Mouse (Mus musculus) lung, adult 18-20 months (tissue): ENCODE results near the gene 2510009E07Rik.
"Not testable (repeated sequence)": the region's sequence is repeated elsewhere in the genome, so short reads cannot be mapped to it uniquely, and the experiment has no call there.

Experiments used
- DNase-seq, 2 experiments: peaks; one replicate each; pipeline ENCODE4 v3.0.0; 2022; ENCODE audit warnings: mixed read lengths in 2 of 2

Gene 2510009E07Rik

DNA sequence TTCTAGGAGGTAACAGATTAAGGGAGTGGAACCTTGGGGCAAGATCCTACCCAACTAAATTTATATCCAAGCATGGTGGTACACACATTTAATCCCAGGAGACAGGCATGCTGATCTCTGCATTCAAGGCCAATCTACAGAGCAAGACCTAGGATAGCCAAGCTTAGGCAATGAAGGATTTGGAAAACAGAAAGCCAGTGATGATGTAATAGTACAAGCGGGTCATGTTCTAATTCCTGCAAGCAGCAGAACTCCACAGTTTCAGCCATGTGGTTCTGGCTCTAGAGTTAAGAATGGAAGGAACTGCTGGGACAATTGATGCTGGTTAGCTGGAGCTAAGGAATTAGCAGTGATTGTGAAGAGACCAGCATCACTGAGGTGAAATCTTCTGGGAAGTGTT is 20.8 kb downstream of the 2510009E07Rik start:
- DNase-seq, result not testable (repeated sequence)

DNA sequence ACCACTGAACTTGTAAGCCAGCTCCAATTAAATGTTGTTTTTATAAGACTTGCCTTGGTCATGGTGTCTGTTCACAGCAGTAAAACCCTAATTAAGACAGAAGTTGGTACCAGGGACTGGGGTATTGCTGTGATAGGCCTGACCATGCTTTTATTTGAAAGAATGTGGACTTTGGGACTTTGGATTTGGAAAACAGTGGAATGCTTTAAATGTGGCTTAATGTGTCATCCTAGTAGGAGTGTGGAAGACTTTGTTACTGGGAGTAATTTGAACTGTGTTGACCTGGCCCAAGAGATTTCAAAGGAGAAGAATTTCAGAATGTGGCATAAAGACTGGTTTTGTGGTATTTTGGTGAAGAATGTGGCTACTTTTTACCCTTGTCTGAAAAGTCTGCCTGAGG is 21.4 kb downstream of the 2510009E07Rik start:
- DNase-seq, result not testable (repeated sequence)

DNA sequence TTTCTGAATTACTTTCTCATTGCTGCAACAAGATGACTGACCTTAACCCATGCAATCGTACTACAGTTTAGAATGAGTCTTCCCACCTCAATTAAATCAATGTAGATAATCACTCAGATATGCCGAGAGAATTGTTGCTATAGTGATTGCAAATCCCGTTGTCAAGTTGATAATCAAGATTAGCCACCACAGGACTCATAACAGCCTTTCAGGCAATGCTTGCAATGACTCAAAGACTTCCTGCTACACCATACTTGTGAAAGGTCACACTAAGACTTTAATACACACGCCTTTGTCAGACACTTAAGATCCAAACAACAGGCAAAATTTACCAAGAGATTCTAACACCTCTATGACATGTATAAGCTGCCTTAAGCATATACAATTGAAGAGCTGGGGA is 22.6 kb downstream of the 2510009E07Rik start:
- no peak for DNase-seq

DNA sequence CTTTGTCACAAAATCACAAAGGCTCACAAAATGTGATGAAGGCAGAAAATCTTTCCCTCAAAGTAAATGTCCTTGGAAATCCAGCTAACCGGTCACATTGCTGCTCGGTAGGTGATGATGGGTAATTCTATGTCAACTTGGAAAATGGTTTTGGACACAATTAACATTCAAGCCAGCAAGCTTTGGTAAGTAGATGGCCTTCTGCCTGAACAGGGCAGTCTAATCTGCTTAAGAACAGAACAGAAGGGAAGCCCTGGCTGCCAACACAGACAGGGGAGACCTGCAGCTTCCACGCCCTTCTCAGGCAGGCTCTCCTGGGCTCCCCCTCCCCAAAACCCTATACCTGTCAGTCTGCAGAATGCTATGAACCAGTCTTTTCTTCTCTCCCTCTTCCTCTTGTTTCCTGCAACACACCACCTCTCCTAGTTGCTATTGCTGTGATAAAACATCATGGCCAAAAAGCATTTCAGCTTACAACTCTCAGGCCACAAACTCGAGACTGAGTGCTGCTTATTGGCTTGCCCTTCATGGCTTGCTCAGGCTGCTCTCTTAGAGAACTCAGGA is 29.0 kb downstream of the 2510009E07Rik start:
- no peak for DNase-seq

DNA sequence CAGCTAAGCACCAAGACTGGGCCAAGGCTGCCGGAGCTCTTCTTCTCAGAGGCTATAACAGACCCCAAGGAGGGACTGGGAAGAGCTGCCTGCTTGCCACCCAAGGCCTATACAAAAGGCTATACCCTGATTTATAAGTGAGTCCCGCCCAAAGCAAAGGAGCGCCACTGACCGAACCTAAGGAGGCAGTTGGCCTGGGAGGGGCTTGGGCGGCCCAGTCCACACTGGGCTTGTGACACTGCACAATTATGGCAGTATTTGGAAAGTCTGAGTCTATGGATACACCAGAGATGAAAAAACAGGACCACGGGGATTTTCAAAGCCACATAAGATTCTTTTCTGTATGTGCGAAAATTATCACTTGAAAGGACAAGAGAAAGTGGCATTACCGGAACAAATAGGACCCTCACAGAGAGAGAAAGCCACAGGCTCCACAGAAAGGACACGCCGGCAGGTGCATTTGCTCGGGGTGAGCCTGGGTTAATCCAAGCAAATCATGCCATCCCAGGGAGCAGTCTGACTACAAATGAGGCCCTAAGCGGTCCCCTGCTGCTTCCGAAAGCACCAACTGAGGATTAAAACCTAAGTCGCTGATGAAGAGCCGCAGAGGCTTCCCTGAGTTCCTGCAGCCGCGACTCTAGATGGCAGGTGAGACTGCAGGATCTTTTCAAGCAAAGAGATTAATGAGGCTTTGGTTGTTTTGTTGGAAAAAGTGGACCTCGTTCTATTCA is 29.7 kb downstream of the 2510009E07Rik start:
- DNase-seq, result no peak

DNA sequence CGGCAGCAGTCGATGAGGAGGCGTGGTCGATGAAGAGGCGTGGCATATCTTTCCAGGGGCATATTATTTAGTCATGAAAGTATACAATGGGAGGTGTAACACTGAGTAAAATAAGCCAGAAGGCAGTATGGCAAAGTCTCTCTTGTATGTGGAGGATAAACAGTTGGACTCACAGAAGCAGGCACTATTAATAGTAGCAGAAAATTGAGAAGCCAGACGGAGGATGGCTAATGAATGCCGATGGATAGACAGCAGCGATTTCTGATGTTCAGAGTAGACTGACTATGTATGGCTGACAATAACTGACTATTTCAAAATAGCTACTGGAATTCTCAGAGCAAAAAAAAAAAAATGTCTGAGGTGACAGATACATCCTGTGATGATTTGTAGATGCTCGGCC is 38.5 kb downstream of the 2510009E07Rik start:
- no peak for DNase-seq

DNA sequence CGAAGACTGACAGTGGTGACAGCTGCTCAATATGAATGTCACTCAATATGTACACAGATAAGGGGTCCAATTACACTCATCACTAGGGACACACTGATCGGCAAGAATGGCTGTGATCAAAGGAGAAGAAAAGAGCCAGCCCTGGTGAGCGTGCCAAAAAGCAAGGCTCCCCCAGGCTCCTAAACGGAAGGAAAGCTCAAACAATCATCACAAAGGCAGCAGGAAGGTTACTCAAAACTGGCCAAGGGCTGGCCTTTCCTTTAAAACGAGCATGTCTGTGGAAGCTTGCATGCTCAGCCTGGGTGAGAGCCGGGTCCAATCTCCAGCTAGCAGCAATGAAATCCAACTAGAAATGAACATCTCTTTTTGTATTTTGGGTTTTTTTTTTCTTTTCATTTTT is 39.2 kb downstream of the 2510009E07Rik start:
- peak in 1 of 2 experiments; percentile 55 for DNase-seq

DNA sequence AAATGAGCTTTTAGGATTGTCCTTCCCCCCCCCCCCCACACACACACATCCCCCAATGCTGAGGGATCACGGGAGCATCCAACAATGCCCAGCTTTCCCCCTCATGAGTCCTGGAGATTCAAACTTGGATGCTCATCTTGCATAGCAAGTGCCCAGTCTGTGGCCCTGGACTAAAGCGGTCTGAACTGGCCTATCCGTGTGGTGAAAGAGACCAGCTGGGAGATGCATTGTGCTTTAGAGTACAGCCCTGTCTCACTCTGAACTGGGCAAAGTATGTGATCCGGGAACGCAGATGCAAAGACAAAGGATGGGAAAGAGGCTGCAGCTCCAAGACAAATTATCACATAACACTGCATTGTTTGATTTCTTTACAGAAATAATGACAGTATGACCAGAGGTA is 40.1 kb downstream of the 2510009E07Rik start:
- no peak for DNase-seq

DNA sequence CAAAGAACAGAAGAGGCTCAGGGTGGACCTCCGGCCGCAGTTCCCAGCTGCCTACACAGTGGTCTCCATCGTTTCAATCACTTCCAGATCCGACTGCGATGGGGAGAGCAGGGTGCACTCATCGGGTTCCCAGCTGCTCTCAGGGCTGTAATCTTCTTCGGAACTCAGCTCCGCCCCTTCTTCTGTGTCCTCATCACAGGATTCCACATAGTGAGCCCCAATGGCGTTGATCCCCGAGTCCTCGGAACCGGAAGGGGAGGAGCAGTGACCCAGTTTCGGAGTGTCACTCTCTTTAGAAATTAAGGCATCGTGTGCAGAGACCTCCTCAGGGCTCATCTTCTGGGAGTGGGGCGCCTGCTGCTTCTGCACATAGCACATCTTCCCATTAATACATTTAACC is 41.3 kb downstream of the 2510009E07Rik start:
- no peak for DNase-seq

DNA sequence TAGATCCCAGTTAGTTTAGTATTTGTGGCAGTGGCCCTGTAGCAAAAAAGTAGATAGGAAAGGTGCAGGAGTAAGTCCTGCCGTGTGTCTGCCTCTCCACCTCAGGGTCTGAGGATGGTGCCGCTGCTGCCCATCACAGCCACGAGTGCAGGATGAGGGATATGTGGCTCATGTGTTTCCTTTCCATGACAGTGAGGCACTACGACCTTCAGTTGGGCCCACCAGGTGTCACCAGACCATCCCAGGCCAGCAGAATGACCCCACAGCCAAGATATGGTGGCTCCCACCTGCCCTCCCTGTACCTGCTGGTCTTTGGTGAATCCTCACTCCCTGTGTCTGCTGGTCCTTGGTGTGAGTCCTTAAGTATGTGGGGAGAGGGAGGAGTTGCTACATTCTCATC is 43.3 kb downstream of the 2510009E07Rik start:
- DNase-seq, result no peak

DNA sequence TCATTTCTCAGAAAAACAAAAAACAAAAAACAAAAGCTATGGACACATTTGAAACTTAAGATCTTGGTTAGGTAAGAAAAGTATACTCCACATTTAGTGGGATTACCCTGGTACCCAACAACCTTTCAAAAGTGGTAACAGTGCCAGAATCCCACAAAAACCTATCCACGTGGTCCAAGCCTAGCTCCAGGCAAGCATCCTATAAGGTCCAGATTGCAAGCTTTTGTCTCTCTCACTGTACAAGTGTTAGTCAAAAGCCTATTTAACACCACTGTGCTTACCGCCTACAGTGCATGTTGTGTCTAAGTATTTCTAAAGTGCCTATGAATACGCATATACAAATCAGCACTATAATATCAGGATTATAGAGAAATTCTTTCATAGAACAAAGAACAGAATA is 44.2 kb downstream of the 2510009E07Rik start:
- DNase-seq, result no peak

DNA sequence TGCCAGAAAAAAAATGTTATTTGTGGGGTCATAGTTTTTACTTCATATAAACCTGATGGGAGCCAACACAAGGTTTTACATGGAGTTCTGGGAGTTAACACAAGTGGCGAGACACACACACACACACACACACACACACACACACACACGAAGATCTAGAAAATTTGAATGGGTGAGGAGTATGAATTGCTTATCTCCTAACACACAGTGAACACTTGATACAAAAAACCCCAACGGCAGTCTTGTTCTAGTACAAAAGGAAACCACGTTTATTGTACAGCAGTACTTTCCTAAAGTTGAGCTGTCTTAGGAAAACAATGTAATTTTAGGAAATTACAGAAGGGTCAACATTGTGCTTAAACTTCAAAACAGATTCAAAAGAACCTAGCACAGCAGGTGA is 45.7 kb downstream of the 2510009E07Rik start:
- DNase-seq, result no peak

DNA sequence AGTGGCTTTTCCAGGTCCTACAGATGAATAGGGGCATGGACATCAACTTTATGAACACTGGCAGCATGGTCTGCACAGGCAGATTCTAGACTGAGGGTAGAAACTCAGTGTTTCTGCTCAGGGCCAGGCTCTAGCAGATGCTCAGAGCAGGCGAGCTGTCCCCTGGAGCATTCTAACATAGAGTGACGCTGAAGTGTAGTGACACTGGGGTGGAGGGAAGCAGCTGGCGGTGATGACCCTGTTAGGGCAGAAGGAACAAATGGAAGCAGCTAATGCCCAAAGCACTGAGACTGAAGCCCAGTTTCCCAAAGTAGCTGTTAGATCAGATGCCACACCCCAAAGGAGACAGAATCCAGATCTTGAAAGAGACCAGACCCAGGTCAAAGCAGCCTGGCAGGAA is 48.0 kb downstream of the 2510009E07Rik start:
- no peak for DNase-seq

DNA sequence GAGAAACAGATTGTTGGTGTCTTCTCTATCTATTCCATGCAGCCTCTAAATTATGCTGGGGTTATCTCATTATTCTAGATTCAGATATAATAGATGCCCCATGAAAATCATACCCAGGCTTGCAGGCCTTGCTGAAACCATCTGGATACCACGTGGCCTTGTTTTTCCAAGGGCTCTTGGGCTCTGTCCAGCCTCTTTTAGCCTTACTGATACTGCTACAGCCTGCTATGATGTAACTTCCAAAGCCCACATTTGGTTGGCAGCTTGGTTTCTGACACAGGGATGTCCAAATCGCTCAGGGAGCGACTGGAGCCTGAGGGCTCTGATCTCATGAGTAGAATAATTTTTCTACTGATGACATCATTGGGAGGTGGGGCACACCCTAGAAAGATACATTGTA is 48.5 kb downstream of the 2510009E07Rik start:
- DNase-seq, result no peak

DNA sequence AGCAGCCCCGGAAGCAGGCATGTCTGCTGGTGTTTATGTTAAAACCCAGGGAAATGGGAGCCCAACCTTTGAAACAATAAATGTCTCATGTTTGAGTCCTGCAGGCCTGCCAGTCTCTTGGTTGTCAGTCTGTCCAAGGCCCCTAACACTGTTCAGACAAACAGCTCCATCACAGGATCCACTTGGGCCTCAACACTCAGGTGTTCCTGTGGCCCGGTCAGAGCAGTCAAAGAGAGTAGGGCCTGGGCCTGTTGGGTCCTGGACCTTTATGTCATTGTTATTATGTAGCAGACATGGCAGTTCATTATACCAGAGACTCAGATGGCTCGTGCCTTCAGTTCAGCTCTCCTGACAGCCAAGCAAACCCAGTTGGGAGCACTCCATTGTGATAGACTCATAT is 49.9 kb downstream of the 2510009E07Rik start:
- no peak for DNase-seq

DNA sequence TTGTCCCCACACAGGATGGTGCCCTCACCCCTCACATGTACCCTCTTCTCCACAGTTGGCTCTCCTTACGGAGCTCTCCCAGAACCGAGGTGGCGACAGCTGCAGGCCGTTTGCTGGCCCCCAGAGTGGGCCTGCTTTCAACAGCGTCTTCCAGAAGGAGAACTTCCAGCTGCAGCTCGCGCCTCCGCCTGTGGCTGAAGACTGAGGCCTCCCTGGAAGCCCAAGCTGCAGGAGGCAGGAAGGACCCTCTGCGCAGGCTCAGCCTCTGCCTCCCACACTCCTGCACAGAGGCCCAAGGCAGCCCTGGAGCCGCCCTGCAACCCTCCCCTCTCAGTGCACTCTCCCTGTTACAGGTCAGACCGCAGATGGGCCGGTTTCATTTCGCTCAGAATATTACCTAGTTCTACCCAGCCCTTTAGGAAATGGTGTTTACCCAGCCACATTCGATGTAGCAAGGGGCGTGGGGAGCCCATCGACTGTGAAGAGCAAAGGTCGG is 50.4 kb downstream of the 2510009E07Rik start:
- DNase-seq, result peak; percentile 58 to 65

DNA sequence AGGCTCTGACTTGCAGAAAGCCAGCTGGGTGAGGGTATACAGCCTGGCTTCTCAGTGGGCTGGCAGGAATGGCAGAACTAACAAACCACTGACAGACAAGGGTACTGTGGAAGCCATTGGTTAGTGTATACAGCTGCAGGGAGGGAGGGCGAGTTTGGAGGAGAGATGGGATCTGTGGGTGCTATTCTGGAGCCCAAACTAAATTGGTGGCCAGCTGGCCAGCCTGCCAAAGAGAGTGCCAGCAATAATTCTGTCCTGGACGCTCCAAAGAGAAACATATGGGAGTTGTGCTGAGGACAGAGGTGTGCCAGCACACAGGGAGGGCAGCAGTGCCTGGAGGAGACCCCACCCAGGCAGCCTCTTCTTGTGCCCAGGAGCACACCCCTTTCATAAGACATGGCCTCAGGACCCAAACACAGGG is 50.8 kb downstream of the 2510009E07Rik start:
- no peak for DNase-seq

DNA sequence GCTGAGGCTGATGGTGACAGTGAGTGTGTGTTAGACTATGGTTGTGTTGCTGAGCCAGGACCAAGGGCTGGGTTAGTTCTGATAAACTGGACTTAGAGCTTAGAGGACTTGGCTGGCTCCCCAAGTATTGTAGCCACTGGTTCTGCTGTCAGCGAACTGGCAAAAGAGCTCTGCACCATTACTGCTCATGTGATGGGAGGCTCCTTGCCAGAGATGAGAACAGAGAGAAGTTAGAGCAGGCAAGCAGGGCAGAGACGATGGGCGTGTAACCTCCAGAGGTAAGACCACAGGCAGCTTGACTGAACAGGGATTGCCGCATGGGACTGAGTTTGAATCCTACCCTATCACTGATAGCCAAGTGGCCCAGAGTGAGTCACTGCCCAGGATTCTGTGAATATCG is 51.6 kb downstream of the 2510009E07Rik start:
- DNase-seq, result no peak

DNA sequence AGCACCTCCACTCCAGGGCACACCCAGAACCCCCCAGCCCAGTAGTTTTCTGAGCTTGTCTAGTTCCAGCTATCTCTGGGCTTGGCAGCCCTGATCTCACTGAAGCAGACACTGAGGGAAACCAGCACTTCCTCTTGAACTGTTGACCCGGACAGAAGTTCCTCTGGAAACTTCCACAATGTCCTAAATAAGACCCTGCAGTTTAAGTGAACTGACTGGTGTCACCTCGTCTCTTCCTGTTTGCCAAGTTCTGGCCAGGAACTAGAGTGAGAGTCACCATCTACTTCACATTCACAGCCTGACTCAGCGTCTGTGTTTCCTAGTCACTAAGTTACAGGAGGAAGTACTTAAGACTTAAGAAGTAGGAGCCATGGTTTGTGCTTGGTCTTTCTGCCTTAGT is 52.5 kb downstream of the 2510009E07Rik start:
- DNase-seq, result peak; percentile 49 to 68

DNA sequence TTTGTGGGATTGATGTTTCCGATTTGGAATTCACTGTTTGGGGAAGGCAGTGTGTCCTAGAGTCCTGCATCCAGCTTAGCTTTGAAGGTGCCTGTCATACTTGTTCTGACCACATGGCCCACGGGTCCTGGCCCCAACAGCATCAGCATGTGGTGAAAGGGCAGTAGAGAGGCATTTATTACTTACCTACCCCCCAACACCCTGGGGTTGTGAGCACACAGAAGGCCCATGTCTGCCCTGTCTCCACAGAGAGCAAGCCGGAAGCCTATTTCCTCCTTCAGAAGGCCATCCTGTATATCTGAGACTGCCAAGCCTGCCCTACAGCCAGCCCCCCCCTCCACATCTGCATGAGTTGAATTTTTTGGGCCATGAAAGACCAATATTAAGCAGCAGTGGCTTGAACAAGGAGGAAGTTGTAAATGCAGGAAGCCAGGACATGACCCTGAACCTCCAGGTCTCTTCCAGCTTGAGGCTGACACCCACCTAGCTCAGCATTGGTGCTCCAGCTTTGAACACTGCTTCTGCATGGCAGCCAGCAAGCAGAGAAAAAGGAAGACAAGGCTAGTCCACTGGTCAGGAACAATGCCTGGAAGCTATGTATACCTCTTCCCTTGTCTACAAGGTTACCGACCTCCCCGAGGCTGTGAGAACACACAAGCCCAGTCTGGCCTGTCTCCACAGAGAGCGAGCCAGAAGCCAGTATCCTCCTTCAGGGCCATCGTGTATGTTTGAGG is 53.5 kb downstream of the 2510009E07Rik start:
- no peak for DNase-seq

DNA sequence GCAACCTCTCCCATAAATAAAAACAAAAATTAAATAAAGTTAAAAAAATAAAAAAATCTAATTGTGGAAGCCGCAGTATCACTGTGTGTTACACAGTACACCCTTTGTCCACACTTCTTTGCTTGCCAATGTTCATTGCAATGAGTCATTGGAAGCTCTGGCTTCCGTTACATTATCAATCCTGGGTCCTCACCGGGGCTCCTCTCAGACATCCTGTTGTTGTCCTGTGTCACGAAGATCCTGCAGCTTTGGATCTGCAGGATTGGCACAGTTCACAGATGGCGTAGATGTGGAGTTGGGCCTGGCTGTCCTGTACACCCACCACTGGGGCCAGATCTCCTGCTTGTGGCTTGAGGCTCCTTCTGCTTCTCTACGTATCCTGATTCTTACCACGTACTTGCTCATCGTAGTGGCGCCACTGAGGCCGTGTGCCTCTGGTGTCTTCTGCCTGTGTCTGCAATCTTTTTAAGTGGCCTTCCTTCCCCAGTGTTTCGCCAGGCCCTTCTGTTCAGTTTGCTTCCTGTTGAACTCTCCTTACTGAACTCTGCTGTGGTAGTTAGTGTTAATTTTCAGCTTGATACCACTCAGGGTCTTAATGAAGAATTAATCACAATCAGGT is 57.2 kb downstream of the 2510009E07Rik start:
- peak in 1 of 2 experiments; percentile 36 for DNase-seq

DNA sequence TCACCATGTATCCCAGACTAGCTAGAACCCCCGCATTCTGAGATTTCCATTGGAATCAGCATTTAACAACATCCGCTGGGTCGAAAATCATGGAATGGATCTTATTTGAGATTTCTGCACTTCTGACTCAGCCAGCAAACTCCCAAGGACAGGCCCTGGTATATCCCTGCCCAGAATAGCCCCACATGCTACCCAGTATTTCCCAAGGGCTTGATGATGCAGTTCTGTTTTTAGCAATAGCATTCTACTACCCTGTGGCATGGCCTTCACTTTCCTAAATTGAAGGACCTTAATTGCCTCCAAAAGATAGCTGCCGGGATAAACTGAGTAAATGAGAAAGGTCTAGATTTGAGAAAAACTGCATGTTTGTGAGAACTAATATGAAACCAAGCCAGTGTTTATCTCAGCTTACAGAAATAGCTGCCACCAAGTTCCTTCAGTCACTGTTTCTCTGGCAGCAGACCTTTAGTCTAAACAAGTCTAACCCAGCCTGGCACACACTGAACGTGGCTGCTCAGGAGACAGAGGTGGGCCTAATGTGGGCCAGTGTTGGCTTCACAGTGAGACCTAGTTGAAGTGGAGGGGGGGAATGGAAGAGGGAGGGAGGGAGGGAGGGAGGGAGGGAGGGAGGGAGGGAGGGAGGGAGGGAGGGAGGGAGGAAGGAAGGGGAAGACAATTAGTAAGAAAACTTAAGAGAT is 58.2 kb downstream of the 2510009E07Rik start:
- no peak for DNase-seq

DNA sequence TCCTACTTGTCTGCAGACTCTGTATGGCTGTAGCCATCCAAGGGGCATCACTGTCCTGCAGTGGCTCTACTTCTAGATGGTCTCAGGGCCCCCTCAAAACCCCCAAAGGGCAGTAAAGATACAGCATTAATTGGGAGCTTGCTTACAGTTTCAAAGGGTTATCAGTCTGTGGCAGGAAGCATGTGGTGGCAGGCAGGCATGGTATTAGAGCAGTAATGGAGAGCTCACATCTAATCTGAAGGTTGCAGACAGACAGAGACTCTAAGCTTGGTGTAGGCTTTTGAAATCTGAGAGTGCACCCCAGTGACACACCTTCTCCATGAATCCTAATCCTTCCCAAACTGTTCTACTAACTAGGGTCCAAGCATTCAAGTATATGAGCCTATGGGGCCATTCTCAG is 60.0 kb downstream of the 2510009E07Rik start:
- DNase-seq, result no peak
